Mouse (Mus musculus) liver, embryonic 14.5 days (tissue): ENCODE data around the gene Mybpc3.

Experiments used
- CTCF ChIP-seq: IDR thresholded peaks from 2 replicates; pipeline ENCODE4 v1.5.1; 2016; ENCODE audit warnings: antibody characterized with exemption, low read depth, control low read depth
- EP300 ChIP-seq: IDR thresholded peaks from 2 replicates; pipeline ENCODE4 v1.6.1; 2016; ENCODE audit warnings: antibody characterized with exemption, low read depth

DNA sequence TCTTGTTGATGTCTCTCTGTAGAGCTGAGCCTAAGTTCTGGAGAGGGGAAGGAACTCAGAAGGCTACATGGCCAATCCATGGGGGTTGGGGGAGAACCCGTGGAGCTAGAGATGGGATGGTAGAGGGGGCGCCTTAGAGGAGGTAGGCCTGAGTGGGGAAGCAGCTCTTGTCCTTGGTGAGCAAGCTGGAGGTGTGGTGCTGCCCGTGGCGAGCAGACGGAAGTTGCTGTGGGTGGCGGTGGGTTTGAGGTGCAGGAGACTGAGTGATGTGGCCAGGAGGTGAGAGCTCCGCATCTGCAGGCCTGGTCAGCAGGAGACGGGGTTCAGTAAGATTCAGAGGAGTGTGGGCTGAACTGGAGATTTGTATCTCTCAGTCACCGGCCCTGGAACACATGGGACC lies 30.5 kb upstream of the Mybpc3 start:
- no peak for TF ChIP-seq CTCF
- TF ChIP-seq EP300: no peak
